Mouse (Mus musculus): ENCODE measurements around the gene Cep78.

The Cep78 gene

DNA sequence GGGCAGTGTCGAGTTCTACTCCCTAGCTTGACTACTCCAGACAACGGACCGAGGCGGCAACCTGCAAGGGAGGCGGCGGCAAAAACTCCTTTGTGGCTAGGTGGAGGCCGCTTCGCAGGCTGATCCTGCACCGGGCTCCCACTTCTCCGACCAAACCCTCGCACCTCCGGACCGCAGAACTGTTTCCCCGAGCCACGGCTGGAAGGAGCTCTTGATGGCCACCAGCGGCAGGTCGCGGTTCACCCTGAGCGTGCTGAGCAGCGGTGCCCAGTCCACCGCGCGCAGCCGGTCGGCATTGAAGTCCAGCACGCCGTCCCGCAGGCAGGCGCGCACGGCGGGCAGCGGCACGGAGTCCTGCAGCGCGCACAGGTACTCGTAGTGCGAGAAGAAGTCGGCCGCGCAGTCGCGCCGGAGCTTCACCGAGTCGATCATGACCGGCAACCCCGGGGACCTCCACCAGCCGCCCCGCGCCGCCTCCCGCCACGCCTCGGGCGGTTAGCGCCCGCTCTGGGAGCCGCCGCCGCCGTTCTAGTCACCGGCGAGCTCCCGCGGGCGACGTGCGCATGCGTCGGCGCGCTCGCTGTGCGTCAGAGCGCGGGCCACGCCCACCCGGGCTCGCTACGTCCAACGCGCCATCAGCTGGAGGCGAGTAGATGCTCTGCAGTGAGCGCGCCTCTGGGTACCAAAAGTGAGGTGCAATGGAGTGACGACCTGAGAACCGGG lies at the start of gene Cep78:
Gene Cep78 (minus strand): TSS at position 541 of the 723 bp plus-strand sequence.
- DNase-seq (ENCODE audit: low spot score): peak; percentile 88

DNA sequence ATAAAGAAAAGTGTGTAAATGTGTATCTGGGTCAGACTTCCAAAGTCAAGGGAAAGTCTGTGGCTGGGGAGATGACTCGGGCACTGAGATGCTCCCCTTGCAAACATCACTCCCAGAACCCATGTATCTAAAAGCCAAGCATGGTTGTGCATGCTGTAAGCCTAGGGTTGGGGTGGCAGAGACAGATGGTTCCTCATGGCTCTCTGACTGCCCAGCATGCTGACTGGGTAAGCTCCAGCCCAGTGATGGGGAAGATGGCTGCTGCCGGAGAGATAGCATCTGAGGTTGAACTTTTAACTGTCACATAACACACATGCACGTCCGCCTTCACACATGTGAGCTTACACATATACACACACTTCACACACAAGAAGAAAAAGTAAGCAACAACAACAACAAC lies 46.5 kb upstream of the Cep78 start:
- DNase-seq (ENCODE audit: low spot score): no peak

DNA sequence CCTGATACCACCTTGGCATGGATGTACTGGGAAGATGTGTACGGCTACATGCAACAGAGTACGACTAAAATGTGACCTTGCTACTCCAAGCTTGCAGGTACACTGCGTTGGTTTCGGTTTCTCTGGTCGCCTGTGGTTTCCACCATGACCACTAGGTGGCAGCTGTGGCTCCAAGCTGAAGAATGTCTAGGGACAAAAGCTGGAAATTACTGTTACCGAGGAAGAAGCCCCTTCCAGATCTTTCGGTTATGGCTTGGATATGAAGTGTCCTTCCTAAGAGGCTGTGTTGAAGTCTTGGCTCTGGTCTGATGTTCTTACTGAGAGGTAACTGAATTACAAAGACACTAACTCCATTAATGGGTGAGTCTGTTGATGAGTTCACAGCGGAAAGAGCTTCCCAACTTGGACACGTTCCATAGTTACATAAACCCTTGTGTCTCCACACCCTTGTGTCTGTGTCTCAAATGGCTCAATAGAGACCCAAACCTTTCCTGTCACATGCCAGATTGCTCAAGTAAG lies 44.5 kb upstream of the Cep78 start:
- DNase-seq (ENCODE audit: low spot score): peak; percentile 27

- DNase-seq (ENCODE audit: low spot score): no peak
These were observed 44.0 kb upstream of the Cep78 start for GRCm38 (mm10) chr19:16028746-16029252.

GRCm38 (mm10) chr19:16027876-16028670 lies 43.3 kb upstream of the Cep78 start:
- no peak for DNase-seq (ENCODE audit: low spot score)

- DNase-seq (ENCODE audit: low spot score): no peak
These were observed 41.5 kb upstream of the Cep78 start for GRCm38 (mm10) chr19:16026276-16026675.

- DNase-seq (ENCODE audit: low spot score): no peak
These were observed 37.4 kb upstream of the Cep78 start for GRCm38 (mm10) chr19:16022178-16022577.

- no peak for DNase-seq (ENCODE audit: low spot score)
These were observed 31.4 kb upstream of the Cep78 start for GRCm38 (mm10) chr19:16016171-16016570.

GRCm38 (mm10) chr19:16015191-16015968 lies 30.6 kb upstream of the Cep78 start:
- no peak for DNase-seq (ENCODE audit: low spot score)

- DNase-seq (ENCODE audit: low spot score): no peak
These were observed 25.1 kb upstream of the Cep78 start for GRCm38 (mm10) chr19:16009746-16010337.

DNA sequence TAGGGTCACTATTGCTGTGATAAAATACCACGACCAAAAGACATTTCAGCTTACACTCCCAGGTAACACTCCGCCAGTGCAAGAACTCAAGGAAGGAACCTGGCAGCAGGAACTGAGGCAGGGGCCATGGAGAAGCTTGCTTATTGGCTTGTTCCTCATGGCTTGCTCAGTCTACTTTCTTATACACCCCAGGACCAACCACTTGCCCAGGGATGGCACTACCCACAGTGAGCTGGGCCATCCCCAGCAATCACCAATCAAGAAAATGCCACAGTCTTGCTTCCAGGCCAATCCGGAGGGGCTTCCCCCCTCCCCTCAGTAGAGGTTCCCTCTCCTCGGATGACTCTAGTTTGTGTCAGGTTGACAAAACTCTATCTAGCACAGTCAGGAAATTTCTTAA lies 24.3 kb upstream of the Cep78 start:
- DNase-seq (ENCODE audit: low spot score): no peak

DNA sequence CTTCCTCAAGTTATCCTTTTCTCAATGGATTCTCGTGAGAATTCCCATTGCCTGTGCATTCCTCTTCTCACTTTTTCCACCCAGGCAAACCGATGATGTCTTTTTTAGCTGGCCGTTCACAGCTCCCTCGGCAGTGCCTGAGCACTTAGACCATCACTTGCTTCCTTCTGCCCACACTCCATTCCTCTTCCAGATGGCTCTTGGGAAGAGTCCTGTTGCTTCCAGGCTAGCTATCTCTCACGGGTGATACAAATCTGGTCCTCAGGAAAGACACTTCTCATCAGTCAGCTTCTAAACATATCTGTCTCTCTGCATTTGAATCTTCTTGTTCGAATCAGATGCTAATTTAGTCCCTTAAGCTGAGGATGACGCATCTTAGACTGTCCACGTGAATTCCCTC lies 22.3 kb upstream of the Cep78 start:
- DNase-seq (ENCODE audit: low spot score): no peak

DNA sequence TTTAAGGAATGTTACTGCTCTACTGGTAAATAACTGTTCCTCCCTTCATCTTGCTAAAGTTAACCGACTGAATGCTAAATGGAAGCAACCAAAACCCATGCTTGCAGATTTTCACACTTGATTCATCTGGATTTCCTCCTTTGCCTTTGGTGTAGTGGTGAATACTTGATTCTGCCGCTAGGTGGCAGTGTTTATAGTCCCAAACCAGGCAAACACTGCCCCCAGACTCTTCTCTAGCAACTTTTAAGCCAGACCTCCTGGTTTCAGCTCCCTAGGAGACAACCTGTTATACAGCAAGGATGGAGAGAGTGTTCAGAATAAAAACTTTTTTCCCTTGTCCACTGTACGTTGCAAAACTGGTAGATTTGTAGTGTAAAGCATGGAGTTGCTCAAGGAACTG lies 13.4 kb upstream of the Cep78 start:
- DNase-seq (ENCODE audit: low spot score): peak; percentile 18

- DNase-seq (ENCODE audit: low spot score): no peak
These were observed 12.2 kb upstream of the Cep78 start for GRCm38 (mm10) chr19:15996901-15997564.

GRCm38 (mm10) chr19:15990102-15990501 lies 5.3 kb upstream of the Cep78 start:
- DNase-seq (ENCODE audit: low spot score): no peak

- no peak for DNase-seq (ENCODE audit: low spot score)
These were observed 454 bp upstream of the Cep78 start for GRCm38 (mm10) chr19:15985172-15985713.

DNA sequence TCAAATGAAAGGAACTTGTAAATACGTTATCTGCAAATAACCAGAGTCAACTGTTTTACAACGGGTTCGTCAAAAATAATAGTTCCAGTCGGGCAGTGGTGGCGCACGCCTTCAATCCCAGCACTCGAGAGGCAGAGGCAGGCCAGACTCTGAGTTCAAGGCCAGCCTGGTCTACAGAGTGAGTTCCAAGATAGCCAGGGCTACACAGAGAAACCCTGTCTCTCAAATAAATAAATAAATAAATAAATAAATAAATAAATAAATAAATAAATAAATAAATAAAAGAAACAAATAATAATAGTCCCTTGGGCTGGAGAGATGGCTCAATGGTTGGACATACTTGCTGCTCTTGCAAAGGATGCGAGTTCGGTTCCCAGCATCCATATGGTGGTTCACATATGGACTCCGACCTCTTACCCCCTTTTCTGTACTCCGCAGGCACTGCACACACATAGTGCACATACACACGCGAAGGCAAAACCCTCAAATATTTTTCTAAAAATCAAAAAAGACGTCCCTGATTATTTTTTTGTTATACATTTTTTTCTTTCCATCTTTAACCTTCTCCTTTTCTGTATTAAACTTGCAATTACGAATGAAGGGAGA lies 947 bp downstream of the Cep78 start:
- no peak for DNase-seq (ENCODE audit: low spot score)

DNA sequence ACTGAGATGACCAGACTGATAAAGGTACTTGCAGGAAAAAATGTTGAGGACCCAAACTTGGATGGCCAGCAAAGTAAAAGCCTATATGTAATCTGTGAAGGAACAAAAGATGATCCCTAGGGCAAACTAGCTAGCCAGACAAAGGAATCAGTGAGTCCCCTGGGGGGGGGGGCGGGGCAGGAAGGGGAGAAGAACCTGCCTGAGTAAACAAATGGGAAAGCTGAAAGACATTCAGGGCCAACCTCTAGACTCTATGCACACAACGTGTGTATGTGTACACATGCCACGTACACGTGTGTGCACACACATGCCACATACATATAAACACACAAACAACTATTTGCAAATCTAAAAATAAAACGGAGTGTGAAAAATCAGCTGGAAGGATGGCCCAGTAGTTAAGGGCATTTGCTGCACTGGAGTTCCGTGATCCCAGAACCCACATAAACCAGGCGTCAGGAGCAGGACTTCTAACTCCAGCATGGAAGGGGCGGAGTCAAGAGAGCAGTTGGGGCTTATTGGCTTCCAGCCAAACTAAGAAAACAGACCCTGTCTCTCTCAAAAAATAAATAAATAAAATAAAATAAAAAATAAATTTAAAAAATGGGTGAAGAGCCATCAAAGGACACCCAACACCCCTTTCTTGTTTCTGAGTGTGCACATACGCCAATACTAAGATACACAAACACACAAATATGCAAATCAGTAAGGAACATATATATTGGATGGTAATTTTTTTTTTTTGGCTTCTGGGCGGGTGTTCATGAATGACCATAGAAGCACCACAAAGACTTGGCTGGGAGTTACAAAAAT lies 1.7 kb downstream of the Cep78 start:
- DNase-seq (ENCODE audit: low spot score): no peak

GRCm38 (mm10) chr19:15981861-15982260 lies 2.9 kb downstream of the Cep78 start:
- peak; percentile 38 for DNase-seq (ENCODE audit: low spot score)

GRCm38 (mm10) chr19:15973365-15973764 lies 11.4 kb downstream of the Cep78 start:
- no peak for DNase-seq (ENCODE audit: low spot score)
